ENCODE assay signal across 30 mouse cellular contexts in genomic region chr10:20967872-20968271, GRCm38 (mm10).
"Had no signal": no experiment of that assay in that cellular context is flagged by ENCODE, and none has a peak within 500 bp of the region (broad histone marks: within the 10 kb centered on the region; RNA-seq: fewer than 3 reads in every experiment).

No protein-coding gene starts in this region.

- ATAC-seq: liver, embryonic 12.5 days; liver, postnatal 0 days; lung, postnatal 0 days; midbrain, embryonic 13.5 days had no signal

- H3K4me2 ChIP-seq: limb, embryonic 12.5 days; limb, embryonic 13.5 days; limb, embryonic 15.5 days; liver, embryonic 11.5 days; liver, embryonic 12.5 days; liver, embryonic 13.5 days; liver, embryonic 15.5 days; lung, embryonic 14.5 days; lung, embryonic 15.5 days; midbrain, embryonic 11.5 days; midbrain, embryonic 12.5 days; midbrain, embryonic 13.5 days had no signal

- H3K9me3 ChIP-seq: limb, embryonic 10.5 days; limb, embryonic 12.5 days; limb, embryonic 13.5 days; limb, embryonic 15.5 days; liver, embryonic 13.5 days; liver, embryonic 15.5 days; lung, embryonic 15.5 days; midbrain, embryonic 12.5 days had no signal

- H3K4me3 ChIP-seq: left cerebral cortex, adult 2 months; limb, embryonic 10.5 days; limb, embryonic 12.5 days; limb, embryonic 13.5 days; limb, embryonic 15.5 days; liver, embryonic 12.5 days; liver, embryonic 13.5 days; liver, embryonic 15.5 days; lung, embryonic 15.5 days; megakaryocyte, embryonic 14.5 days; midbrain, embryonic 10.5 days; midbrain, embryonic 12.5 days; midbrain, embryonic 13.5 days; myocyte had no signal

- DNase-seq: left cerebral cortex, postnatal 4 days; liver; liver, embryonic 13.5 days; liver, postnatal 0 days; lung, adult 18-20 months; lung, adult 2 months; lung, embryonic 14.5 days; lung, postnatal 10 days; lung, postnatal 14 days; lung, postnatal 36 days; lung, postnatal 4 days; midbrain, embryonic 14.5 days had no signal

- H3K9ac ChIP-seq: limb, embryonic 12.5 days; limb, embryonic 13.5 days; limb, embryonic 15.5 days; liver, embryonic 12.5 days; liver, embryonic 13.5 days; liver, embryonic 14.5 days; liver, embryonic 15.5 days; liver, postnatal 0 days; lung, embryonic 14.5 days; lung, embryonic 15.5 days; midbrain, embryonic 12.5 days; midbrain, embryonic 13.5 days had no signal

- H3K27ac ChIP-seq: left cerebral cortex, adult 2 months; limb, embryonic 10.5 days; limb, embryonic 12.5 days; limb, embryonic 13.5 days; limb, embryonic 15.5 days; liver, embryonic 14.5 days; liver, embryonic 15.5 days; lung, embryonic 15.5 days; macrophage; midbrain, embryonic 10.5 days; midbrain, embryonic 12.5 days; midbrain, embryonic 13.5 days had no signal

- H3K27me3 ChIP-seq: limb, embryonic 12.5 days; limb, embryonic 13.5 days; limb, embryonic 15.5 days; liver, embryonic 12.5 days; liver, embryonic 13.5 days; liver, embryonic 15.5 days; lung, embryonic 15.5 days; megakaryocyte, embryonic 14.5 days; midbrain, embryonic 12.5 days; midbrain, embryonic 13.5 days had no signal

- H3K4me1 ChIP-seq: limb, embryonic 10.5 days; limb, embryonic 12.5 days; limb, embryonic 13.5 days; limb, embryonic 15.5 days; lung, embryonic 15.5 days; midbrain, embryonic 10.5 days; midbrain, embryonic 12.5 days; midbrain, embryonic 13.5 days had no signal
